Mouse (Mus musculus): ENCODE measurements around the gene Esr1. TPM values are rescaled to one million over a fixed set of nuclear protein-coding genes. Genes with fewer than 3 reads are reported as not detected.
A peak's percentile ranks its signal among the peaks of the same experiment; 100 is the strongest.

Gene Esr1
- polyA plus RNA-seq, 1 experiment from 2014 or later, result 0.36 TPM

DNA sequence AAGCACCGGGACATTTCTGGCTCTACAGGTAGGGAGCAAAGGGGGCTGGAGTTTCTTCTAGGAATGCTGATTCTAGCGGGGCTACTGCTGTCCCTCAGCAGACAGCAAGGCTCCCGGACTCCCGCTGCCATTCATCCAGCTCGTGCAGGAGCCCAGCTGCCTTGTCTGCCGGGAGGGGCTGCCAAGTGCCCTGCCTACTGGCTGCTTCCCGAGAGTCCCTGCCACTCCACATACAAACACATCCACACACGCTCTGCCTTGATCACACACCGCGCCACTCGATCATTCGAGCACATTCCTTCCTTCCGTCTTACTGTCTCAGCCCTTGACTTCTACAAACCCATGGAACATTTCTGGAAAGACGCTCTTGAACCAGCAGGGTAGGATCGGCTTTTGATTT lies 98.5 kb downstream of the Esr1 start:
- H3K4me1 ChIP-seq (replicated peaks; ENCODE audit: control insufficient read depth, insufficient read depth, low read length), result peaks cover 11% of the 10 kb centered on the region

DNA sequence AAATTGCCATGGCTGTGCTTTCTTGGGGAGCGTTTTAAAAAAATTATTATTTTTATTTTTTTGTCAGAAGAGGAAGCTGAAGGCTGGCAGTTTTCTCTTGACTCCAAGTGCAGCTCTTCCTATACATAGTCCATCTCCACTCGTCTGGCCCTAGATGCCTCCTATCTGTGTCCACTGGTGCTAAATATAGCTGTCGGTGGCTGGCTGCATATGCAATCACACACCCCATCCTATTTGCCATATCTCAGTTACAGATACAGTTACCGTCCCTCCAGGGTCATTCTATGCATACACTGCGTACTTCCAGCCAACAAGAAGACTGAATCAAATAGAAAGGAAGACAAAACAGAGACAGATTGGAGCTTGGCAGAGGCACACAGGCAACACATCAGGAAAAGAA lies 100.0 kb downstream of the Esr1 start:
- H3K36me3 ChIP-seq (ENCODE audit: control insufficient read depth, insufficient read depth, low read length), result no peaks in the 10 kb centered on the region
- H3K27ac ChIP-seq (ENCODE audit: low read length), result no peak overlapping the region
- H3K4me2 ChIP-seq (ENCODE audit: low read depth, low read length), result no peak overlapping the region
- WGBS, result 32% methylated on average over 5 of the region's 5 CpGs
- peaks cover 31% of the 10 kb centered on the region for H3K27me3 ChIP-seq (ENCODE audit: control insufficient read depth, insufficient read depth, low read depth, low read length)
- H3K4me3 ChIP-seq (ENCODE audit: low read length), result no peak overlapping the region
- no peak overlapping the region for H3K9ac ChIP-seq (ENCODE audit: low read length)
- ATAC-seq (ENCODE audit: low read depth), result no peak
- peaks cover 11% of the 10 kb centered on the region for H3K4me1 ChIP-seq (replicated peaks; ENCODE audit: control insufficient read depth, insufficient read depth, low read length)
- H3K9me3 ChIP-seq (ENCODE audit: control insufficient read depth, low read length), result no peaks in the 10 kb centered on the region

More for the DNA sequence above, 98.5 kb downstream of the Esr1 start:
- Histone ChIP-seq H3K27me3 (ENCODE audit: control insufficient read depth, insufficient read depth, low read depth, low read length) (peaks cover 31% of the 10 kb centered on the region), H3K4me2 (ENCODE audit: low read depth, low read length) (peak overlapping the region; percentile 58), H3K9ac (ENCODE audit: low read length) (peak overlapping the region; percentile 39; the same call in 1 of the 2 replicates), H3K36me3 (ENCODE audit: control insufficient read depth, insufficient read depth, low read length) (no peaks in the 10 kb centered on the region), H3K4me3 (ENCODE audit: low read length) (peak overlapping the region; percentile 40), H3K9me3 (ENCODE audit: control insufficient read depth, low read length) (no peaks in the 10 kb centered on the region), H3K27ac (ENCODE audit: low read length) (no peak overlapping the region)
- ATAC-seq (ENCODE audit: low read depth), result peak; percentile 49; the same call in 1 of the 2 replicates
- WGBS, result 1% methylated on average over 15 of the region's 15 CpGs

DNA sequence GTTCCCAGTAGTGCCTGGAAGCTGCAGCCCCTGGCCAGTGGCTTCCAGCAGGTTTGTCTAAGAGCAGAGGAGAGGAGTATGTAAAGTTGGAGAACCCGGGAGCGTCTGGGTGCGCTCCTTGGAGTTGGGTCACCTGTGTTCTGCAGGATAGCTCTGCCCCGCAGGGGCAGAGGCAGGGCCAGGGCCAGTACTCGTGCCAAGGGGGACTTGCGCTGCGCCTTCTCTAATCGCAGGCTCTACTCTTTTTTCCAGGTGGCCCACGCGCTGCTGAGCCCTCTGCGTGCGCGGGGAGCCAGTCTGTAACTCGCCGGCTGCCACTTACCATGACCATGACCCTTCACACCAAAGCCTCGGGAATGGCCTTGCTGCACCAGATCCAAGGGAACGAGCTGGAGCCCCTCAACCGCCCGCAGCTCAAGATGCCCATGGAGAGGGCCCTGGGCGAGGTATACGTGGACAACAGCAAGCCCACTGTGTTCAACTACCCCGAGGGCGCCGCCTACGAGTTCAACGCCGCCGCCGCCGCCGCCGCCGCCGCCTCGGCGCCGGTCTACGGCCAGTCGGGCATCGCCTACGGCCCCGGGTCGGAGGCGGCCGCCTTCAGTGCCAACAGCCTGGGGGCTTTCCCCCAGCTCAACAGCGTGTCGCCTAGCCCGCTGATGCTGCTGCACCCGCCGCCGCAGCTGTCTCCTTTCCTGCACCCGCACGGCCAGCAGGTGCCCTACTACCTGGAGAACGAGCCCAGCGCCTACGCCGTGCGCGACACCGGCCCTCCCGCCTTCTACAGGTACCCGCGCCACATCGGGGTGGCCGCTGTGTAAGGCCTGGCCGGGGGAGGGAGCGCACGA lies 100.9 kb downstream of the Esr1 start:
- Histone ChIP-seq H3K9ac (ENCODE audit: low read length) (peak overlapping the region; percentile 56), H3K4me3 (ENCODE audit: low read length) (peak overlapping the region; percentile 51), H3K4me2 (ENCODE audit: low read depth, low read length) (peak overlapping the region; percentile 60), H3K9me3 (ENCODE audit: control insufficient read depth, low read length) (no peaks in the 10 kb centered on the region), H3K4me1 (replicated peaks; ENCODE audit: control insufficient read depth, insufficient read depth, low read length) (peaks cover 11% of the 10 kb centered on the region), H3K36me3 (ENCODE audit: control insufficient read depth, insufficient read depth, low read length) (no peaks in the 10 kb centered on the region), H3K27ac (ENCODE audit: low read length) (no peak overlapping the region), H3K27me3 (ENCODE audit: control insufficient read depth, insufficient read depth, low read depth, low read length) (peaks cover 31% of the 10 kb centered on the region)
- peak; percentile 62 for ATAC-seq (ENCODE audit: low read depth)
- under 1% methylated on average over 66 of the region's 68 CpGs for whole genome bisulfite sequencing

DNA sequence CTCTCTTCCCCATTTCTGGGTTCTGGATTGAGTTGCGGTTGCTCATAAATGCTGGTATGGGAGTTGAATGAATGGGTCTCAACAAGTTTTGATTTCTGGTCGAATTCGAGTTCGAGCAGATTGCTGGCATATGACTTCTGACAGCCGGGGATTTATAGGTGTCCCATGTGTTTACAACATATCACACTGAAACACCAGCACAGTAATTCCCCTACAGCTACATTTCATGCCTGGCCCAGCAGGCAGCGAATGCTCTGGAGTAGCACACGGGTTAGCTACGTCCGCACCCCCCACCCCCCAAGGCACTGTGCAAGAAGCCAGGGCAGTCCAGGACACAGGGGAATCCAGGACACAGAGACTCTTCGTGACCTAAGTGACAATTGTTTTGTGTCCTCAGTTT lies 102.0 kb downstream of the Esr1 start:
- no peak overlapping the region for H3K9ac ChIP-seq (ENCODE audit: low read length)
- H3K27ac ChIP-seq (ENCODE audit: low read length), result no peak overlapping the region
- H3K36me3 ChIP-seq (ENCODE audit: control insufficient read depth, insufficient read depth, low read length), result no peaks in the 10 kb centered on the region
- no peaks in the 10 kb centered on the region for H3K9me3 ChIP-seq (ENCODE audit: control insufficient read depth, low read length)
- H3K27me3 ChIP-seq (ENCODE audit: control insufficient read depth, insufficient read depth, low read depth, low read length), result peaks cover 31% of the 10 kb centered on the region
- WGBS, result 66% methylated on average over 10 of the region's 10 CpGs
- peaks cover 11% of the 10 kb centered on the region for H3K4me1 ChIP-seq (replicated peaks; ENCODE audit: control insufficient read depth, insufficient read depth, low read length)
- H3K4me2 ChIP-seq (ENCODE audit: low read depth, low read length), result no peak overlapping the region
- no peak for ATAC-seq (ENCODE audit: low read depth)
- H3K4me3 ChIP-seq (ENCODE audit: low read length), result no peak overlapping the region

DNA sequence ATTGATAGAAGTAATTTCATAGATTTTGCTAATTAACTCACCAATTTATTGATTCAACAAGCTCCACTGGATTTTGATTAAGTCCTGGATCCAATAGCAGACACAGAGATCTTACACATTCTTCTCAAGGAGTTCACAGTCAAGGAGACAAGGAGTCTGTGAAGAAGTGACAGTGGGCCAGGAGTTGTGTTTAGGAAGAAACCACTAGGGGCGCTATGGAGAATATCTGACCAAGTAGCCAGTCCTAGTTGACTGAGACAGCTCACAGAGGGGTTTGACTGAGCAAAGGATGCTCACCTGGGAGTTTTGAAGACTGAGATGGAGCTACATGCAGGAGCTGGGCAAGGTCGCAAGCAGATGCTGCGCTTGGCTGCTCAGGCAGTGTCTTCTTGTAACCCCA lies 113.5 kb downstream of the Esr1 start:
- WGBS, result 50% methylated on average over 3 of the region's 3 CpGs
- Histone ChIP-seq H3K27me3 (ENCODE audit: control insufficient read depth, insufficient read depth, low read depth, low read length) (no peaks in the 10 kb centered on the region), H3K27ac (ENCODE audit: low read length) (no peak overlapping the region), H3K9me3 (ENCODE audit: control insufficient read depth, low read length) (no peaks in the 10 kb centered on the region), H3K4me2 (ENCODE audit: low read depth, low read length) (no peak overlapping the region), H3K36me3 (ENCODE audit: control insufficient read depth, insufficient read depth, low read length) (no peaks in the 10 kb centered on the region), H3K9ac (ENCODE audit: low read length) (no peak overlapping the region), H3K4me1 (replicated peaks; ENCODE audit: control insufficient read depth, insufficient read depth, low read length) (no peaks in the 10 kb centered on the region), H3K4me3 (ENCODE audit: low read length) (no peak overlapping the region)
- no peak for ATAC-seq (ENCODE audit: low read depth)

DNA sequence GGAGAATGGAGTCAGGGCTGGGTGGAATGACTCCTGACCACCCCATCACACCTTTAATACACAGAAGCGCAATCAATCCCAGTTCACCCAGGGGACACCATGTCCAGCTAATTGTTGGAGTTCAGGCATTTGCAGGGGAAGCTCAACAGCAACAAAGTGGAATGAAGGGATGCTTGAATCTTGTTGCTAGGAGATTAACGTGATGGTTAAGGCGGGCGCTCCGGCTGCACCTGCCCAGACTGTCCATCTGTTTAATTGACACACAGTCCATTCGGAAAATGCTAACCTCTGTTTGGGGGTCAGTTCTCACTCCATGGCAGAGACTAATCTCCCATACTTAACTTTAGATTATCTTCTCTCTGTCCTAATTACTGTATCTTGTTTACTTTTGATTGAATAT lies 114.7 kb downstream of the Esr1 start:
- 74% methylated on average over 6 of the region's 6 CpGs for WGBS
- H3K9ac ChIP-seq (ENCODE audit: low read length), result no peak overlapping the region
- no peak overlapping the region for H3K4me3 ChIP-seq (ENCODE audit: low read length)
- no peak overlapping the region for H3K4me2 ChIP-seq (ENCODE audit: low read depth, low read length)
- no peaks in the 10 kb centered on the region for H3K27me3 ChIP-seq (ENCODE audit: control insufficient read depth, insufficient read depth, low read depth, low read length)
- H3K36me3 ChIP-seq (ENCODE audit: control insufficient read depth, insufficient read depth, low read length), result no peaks in the 10 kb centered on the region
- H3K9me3 ChIP-seq (ENCODE audit: control insufficient read depth, low read length), result no peaks in the 10 kb centered on the region
- ATAC-seq (ENCODE audit: low read depth), result no peak
- H3K4me1 ChIP-seq (replicated peaks; ENCODE audit: control insufficient read depth, insufficient read depth, low read length), result no peaks in the 10 kb centered on the region
- no peak overlapping the region for H3K27ac ChIP-seq (ENCODE audit: low read length)

DNA sequence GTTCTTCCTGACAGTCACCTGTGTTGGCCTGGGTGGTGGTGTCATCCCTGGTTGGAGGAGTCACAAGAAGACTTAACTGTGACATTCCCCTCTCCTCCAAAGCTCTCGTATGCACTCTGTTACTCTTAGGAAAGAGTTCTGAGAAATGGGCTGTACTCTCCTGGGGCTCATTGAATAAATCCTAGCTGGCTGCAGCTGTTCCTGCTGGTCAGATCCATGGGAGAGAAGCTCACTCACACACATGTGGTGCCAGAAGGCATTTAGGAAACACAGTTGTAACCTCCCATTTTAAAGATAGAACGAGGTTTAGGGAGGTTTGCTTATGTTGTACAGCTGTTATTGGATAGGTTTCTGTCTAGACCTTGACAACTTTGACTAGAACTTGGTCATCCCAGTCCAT lies 120.9 kb downstream of the Esr1 start:
- Histone ChIP-seq H3K9me3 (ENCODE audit: control insufficient read depth, low read length) (no peaks in the 10 kb centered on the region), H3K36me3 (ENCODE audit: control insufficient read depth, insufficient read depth, low read length) (no peaks in the 10 kb centered on the region), H3K4me3 (ENCODE audit: low read length) (no peak overlapping the region), H3K27me3 (ENCODE audit: control insufficient read depth, insufficient read depth, low read depth, low read length) (no peaks in the 10 kb centered on the region), H3K4me1 (replicated peaks; ENCODE audit: control insufficient read depth, insufficient read depth, low read length) (no peaks in the 10 kb centered on the region), H3K9ac (ENCODE audit: low read length) (no peak overlapping the region), H3K4me2 (ENCODE audit: low read depth, low read length) (no peak overlapping the region), H3K27ac (ENCODE audit: low read length) (no peak overlapping the region)
- ATAC-seq (ENCODE audit: low read depth), result no peak
- 43% methylated on average over 2 of the region's 2 CpGs for WGBS

DNA sequence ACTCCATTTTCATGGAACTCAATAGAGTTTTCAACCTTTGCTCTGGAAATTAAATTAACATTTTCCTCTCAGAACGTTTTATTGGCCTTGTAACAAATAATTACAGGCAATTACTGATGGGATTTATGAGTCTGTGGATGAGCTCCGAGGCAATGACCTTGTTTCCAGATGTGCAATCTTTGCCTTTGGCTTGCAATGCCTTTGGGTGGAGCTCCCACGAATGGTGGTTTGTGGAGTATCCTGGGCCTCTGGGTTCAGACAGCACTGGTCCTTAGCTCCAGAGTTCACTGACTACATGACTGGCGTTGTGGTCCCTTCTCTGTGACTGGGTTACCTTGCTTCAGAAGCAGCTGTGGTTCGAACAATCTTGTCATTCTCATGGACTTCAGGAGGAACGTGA lies 122.6 kb downstream of the Esr1 start:
- H3K4me3 ChIP-seq (ENCODE audit: low read length), result no peak overlapping the region
- H3K27ac ChIP-seq (ENCODE audit: low read length), result no peak overlapping the region
- H3K9me3 ChIP-seq (ENCODE audit: control insufficient read depth, low read length), result no peaks in the 10 kb centered on the region
- no peak overlapping the region for H3K4me2 ChIP-seq (ENCODE audit: low read depth, low read length)
- WGBS, result 65% methylated on average over 6 of the region's 6 CpGs
- no peaks in the 10 kb centered on the region for H3K4me1 ChIP-seq (replicated peaks; ENCODE audit: control insufficient read depth, insufficient read depth, low read length)
- ATAC-seq (ENCODE audit: low read depth), result no peak
- no peaks in the 10 kb centered on the region for H3K27me3 ChIP-seq (ENCODE audit: control insufficient read depth, insufficient read depth, low read depth, low read length)
- no peaks in the 10 kb centered on the region for H3K36me3 ChIP-seq (ENCODE audit: control insufficient read depth, insufficient read depth, low read length)
- no peak overlapping the region for H3K9ac ChIP-seq (ENCODE audit: low read length)

DNA sequence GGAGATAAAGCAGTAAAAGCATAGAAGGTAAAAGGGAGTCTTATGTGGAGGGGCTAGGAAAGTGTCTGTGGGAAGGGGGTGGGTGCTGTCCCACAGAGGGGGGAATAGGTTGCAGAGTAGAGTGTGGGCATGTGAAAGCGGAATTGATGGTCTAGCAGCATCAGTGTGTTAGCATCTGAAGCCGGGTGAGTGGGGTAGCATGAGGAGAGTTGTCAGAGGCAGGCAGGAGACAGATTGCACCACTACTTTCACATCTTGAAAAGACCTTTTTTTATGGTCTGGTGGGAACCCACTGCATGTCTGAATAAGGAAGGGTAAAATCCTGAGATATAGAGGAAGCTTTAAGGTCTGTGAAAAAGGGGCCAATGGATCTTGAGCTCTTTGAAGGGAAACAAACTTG lies 123.5 kb downstream of the Esr1 start:
- Histone ChIP-seq H3K4me2 (ENCODE audit: low read depth, low read length) (no peak overlapping the region), H3K9ac (ENCODE audit: low read length) (no peak overlapping the region), H3K9me3 (ENCODE audit: control insufficient read depth, low read length) (no peaks in the 10 kb centered on the region), H3K27ac (ENCODE audit: low read length) (no peak overlapping the region), H3K4me3 (ENCODE audit: low read length) (no peak overlapping the region), H3K4me1 (replicated peaks; ENCODE audit: control insufficient read depth, insufficient read depth, low read length) (no peaks in the 10 kb centered on the region), H3K27me3 (ENCODE audit: control insufficient read depth, insufficient read depth, low read depth, low read length) (no peaks in the 10 kb centered on the region), H3K36me3 (ENCODE audit: control insufficient read depth, insufficient read depth, low read length) (no peaks in the 10 kb centered on the region)
- 82% methylated on average over 2 of the region's 2 CpGs for WGBS
- no peak for ATAC-seq (ENCODE audit: low read depth)
